ENCODE assay signal across 9 mouse cellular contexts in genomic region chr3:105726037-105726436, GRCm38 (mm10). TPM values are rescaled to one million over a fixed set of nuclear protein-coding genes. Genes with fewer than 3 reads are reported as not detected.
DNase-seq lines count a peak whose midpoint lies in the region; ATAC-seq lines count a peak whose summit lies in the region.
"Had no signal": no experiment of that assay in that cellular context is flagged by ENCODE, and none has a peak within 500 bp of the region (broad histone marks: within the 10 kb centered on the region; RNA-seq: fewer than 3 reads in every experiment).

No protein-coding gene starts in this region.

- H3K9ac ChIP-seq in forebrain, embryonic 13.5 days, result no peak overlapping the region
- H3K9ac ChIP-seq in forebrain, embryonic 12.5 days, result no peak overlapping the region
- H3K9ac ChIP-seq in midbrain, embryonic 11.5 days (ENCODE audit: low read length), result no peak overlapping the region
- no peak overlapping the region for H3K9ac ChIP-seq in midbrain, embryonic 15.5 days

- no peaks in the 10 kb centered on the region for H3K9me3 ChIP-seq in forebrain, embryonic 13.5 days (replicated peaks)
- H3K9me3 ChIP-seq in forebrain, embryonic 12.5 days, result no peaks in the 10 kb centered on the region
- H3K9me3 ChIP-seq in midbrain, embryonic 11.5 days (ENCODE audit: control insufficient read depth, low read length), result no peaks in the 10 kb centered on the region
- H3K9me3 ChIP-seq in midbrain, embryonic 15.5 days, result no peaks in the 10 kb centered on the region

- no peak overlapping the region for H3K4me2 ChIP-seq in forebrain, embryonic 13.5 days
- H3K4me2 ChIP-seq in forebrain, embryonic 12.5 days, result no peak overlapping the region
- H3K4me2 ChIP-seq in midbrain, embryonic 11.5 days, result no peak overlapping the region
- H3K4me2 ChIP-seq in midbrain, embryonic 15.5 days, result no peak overlapping the region

- H3K27ac ChIP-seq in forebrain, embryonic 13.5 days, result no peak overlapping the region
- no peak overlapping the region for H3K27ac ChIP-seq in forebrain, embryonic 12.5 days
- no peak overlapping the region for H3K27ac ChIP-seq in midbrain, embryonic 11.5 days (ENCODE audit: low read depth, low read length)
- H3K27ac ChIP-seq in midbrain, embryonic 15.5 days, result no peak overlapping the region

- H3K36me3 ChIP-seq in forebrain, embryonic 13.5 days (ENCODE audit: poor library complexity, severe bottlenecking), result peaks cover 5% of the 10 kb centered on the region; the same call in 1 of the 2 replicates
- H3K36me3 ChIP-seq in forebrain, embryonic 12.5 days (replicated peaks), result peaks cover 7% of the 10 kb centered on the region; the same call in 1 of the 2 replicates
- no peaks in the 10 kb centered on the region for H3K36me3 ChIP-seq in midbrain, embryonic 11.5 days (ENCODE audit: control insufficient read depth, insufficient read depth, low read length)
- H3K36me3 ChIP-seq in midbrain, embryonic 15.5 days (replicated peaks), result no peaks in the 10 kb centered on the region; the same call in 1 of the 2 replicates

- no peak overlapping the region for H3K4me3 ChIP-seq in forebrain, embryonic 13.5 days
- no peak overlapping the region for H3K4me3 ChIP-seq in forebrain, embryonic 12.5 days (replicated peaks)
- no peak overlapping the region for H3K4me3 ChIP-seq in midbrain, embryonic 11.5 days (ENCODE audit: low read depth, low read length)
- no peak overlapping the region for H3K4me3 ChIP-seq in midbrain, embryonic 15.5 days
- H3K4me3 ChIP-seq: myocyte had no signal

- H3K27me3 ChIP-seq in forebrain, embryonic 13.5 days, result no peaks in the 10 kb centered on the region
- no peaks in the 10 kb centered on the region for H3K27me3 ChIP-seq in forebrain, embryonic 12.5 days
- no peaks in the 10 kb centered on the region for H3K27me3 ChIP-seq in midbrain, embryonic 11.5 days (ENCODE audit: control insufficient read depth, insufficient read depth, low read length)
- no peaks in the 10 kb centered on the region for H3K27me3 ChIP-seq in midbrain, embryonic 15.5 days (replicated peaks)

- 2% methylated on average over 1 of the region's 1 CpGs for WGBS in forebrain, embryonic 13.5 days
- WGBS in forebrain, embryonic 12.5 days, result 5% methylated on average over 1 of the region's 1 CpGs
- 4% methylated on average over 1 of the region's 1 CpGs for WGBS in midbrain, embryonic 11.5 days
- 4% methylated on average over 1 of the region's 1 CpGs for WGBS in midbrain, embryonic 15.5 days

- 0 out of 2 replicates have a peak, but pooled peaks have one; percentile 48 for ATAC-seq in forebrain, embryonic 13.5 days
- ATAC-seq in forebrain, embryonic 12.5 days (ENCODE audit: low FRiP score), result no peak
- ATAC-seq in midbrain, embryonic 11.5 days (ENCODE audit: low FRiP score), result 0 out of 2 replicates have a peak, but pooled peaks have one; percentile 22
- ATAC-seq in midbrain, embryonic 15.5 days (replicated peaks), result no peak
- peak; percentile 58; the same call in 1 of the 2 replicates for ATAC-seq in erythroid progenitor cell, adult 5-6 weeks (replicated peaks; ENCODE audit: low FRiP score, poor library complexity, severe bottlenecking)

- no peaks in the 10 kb centered on the region for H3K4me1 ChIP-seq in forebrain, embryonic 13.5 days
- H3K4me1 ChIP-seq in forebrain, embryonic 12.5 days, result no peaks in the 10 kb centered on the region
- no peaks in the 10 kb centered on the region for H3K4me1 ChIP-seq in midbrain, embryonic 11.5 days (ENCODE audit: control insufficient read depth, insufficient read depth, low read length)
- no peaks in the 10 kb centered on the region for H3K4me1 ChIP-seq in midbrain, embryonic 15.5 days

- DNase-seq in midbrain, embryonic 11.5 days (ENCODE audit: low spot score, missing footprints), result peak; percentile 90
- peak; percentile 42 to 80 for DNase-seq in adrenal gland, postnatal 36 days
- peak; percentile 88 for DNase-seq in lung, postnatal 36 days
- DNase-seq in ovary, postnatal 36 days (ENCODE audit: low spot score), result no peak

RNA-seq across cellular contexts. Expression of gene Inka2, which starts 21.6 kb away (rescaled TPM):
- polyA plus RNA-seq in forebrain, embryonic 13.5 days (2015; fragmentation: Nextera tagmentation; extraction: Ambion mirVana), result 2.5 and 3.6 TPM in 2 replicates
- 3.6 and 4.1 TPM in 2 replicates for polyA plus RNA-seq in forebrain, embryonic 12.5 days (2016; fragmentation: Nextera tagmentation; extraction: Ambion mirVana)
- polyA plus RNA-seq in midbrain, embryonic 11.5 days (2014; fragmentation: Nextera tagmentation; extraction: Ambion mirVana), result 0.34 and 0.56 TPM in 2 replicates
- polyA plus RNA-seq in midbrain, embryonic 15.5 days (2015; fragmentation: Nextera tagmentation; extraction: Ambion mirVana), result 4.8 and 6.0 TPM in 2 replicates
- total RNA-seq in adrenal gland, postnatal 36 days (2021), result 1 to 10 TPM; 1.6 TPM
- not detected in 2 replicates for total RNA-seq in erythroid progenitor cell, adult 5-6 weeks (2015; ENCODE audit: low replicate concordance)
- total RNA-seq in erythroid progenitor cell, adult 5-6 weeks (2017; ENCODE audit: low replicate concordance), result not detected in 2 replicates

RNA-seq across cellular contexts. Expression of gene Ddx20, which starts 38.7 kb away (rescaled TPM):
- polyA plus RNA-seq in forebrain, embryonic 13.5 days (2015; fragmentation: Nextera tagmentation; extraction: Ambion mirVana), result 36.2 and 38.3 TPM in 2 replicates
- polyA plus RNA-seq in forebrain, embryonic 12.5 days (2016; fragmentation: Nextera tagmentation; extraction: Ambion mirVana), result 43.4 and 44.3 TPM in 2 replicates
- polyA plus RNA-seq in midbrain, embryonic 11.5 days (2014; fragmentation: Nextera tagmentation; extraction: Ambion mirVana), result 46.3 and 52.7 TPM in 2 replicates
- polyA plus RNA-seq in midbrain, embryonic 15.5 days (2015; fragmentation: Nextera tagmentation; extraction: Ambion mirVana), result 25.9 and 26.3 TPM in 2 replicates
- 10 to 100 TPM; 16.4 to 19.5 TPM for total RNA-seq in adrenal gland, postnatal 36 days (2021)
- 21.3 and 28.1 TPM in 2 replicates for total RNA-seq in erythroid progenitor cell, adult 5-6 weeks (2015; ENCODE audit: low replicate concordance)
- 25.4 and 33.1 TPM in 2 replicates for total RNA-seq in erythroid progenitor cell, adult 5-6 weeks (2017; ENCODE audit: low replicate concordance)

Comparison
In these comparisons a context has a peak if more than half of its experiments do, and no peak if none do; other contexts are left out.
1. ATAC-seq: peak in forebrain, embryonic 13.5 days (single experiment), midbrain, embryonic 11.5 days (single experiment) and erythroid progenitor cell, adult 5-6 weeks (single experiment); none in forebrain, embryonic 12.5 days (single experiment) and midbrain, embryonic 15.5 days (single experiment).